Mouse (Mus musculus) brain, embryonic 14.5 days (tissue): ENCODE data around the gene Zdhhc22.

Experiments
- CTCF ChIP-seq: fragments of 200-500 bp; IDR thresholded peaks from 2 replicates; pipeline ENCODE4 v1.5.1; 2012; ENCODE audit warnings: inconsistent platforms, mild to moderate bottlenecking, moderate library complexity, borderline replicate concordance; ENCODE audit not compliant: insufficient read depth, insufficient read length; ENCODE audit errors: extremely low read depth
- POLR2A ChIP-seq: fragments of 200-500 bp; IDR thresholded peaks from 2 replicates; pipeline ENCODE4 v1.6.1; 2012; ENCODE audit warnings: mild to moderate bottlenecking, inconsistent platforms, borderline replicate concordance; ENCODE audit not compliant: poor library complexity, insufficient read depth, insufficient read length, severe bottlenecking; ENCODE audit errors: extremely low read depth

DNA sequence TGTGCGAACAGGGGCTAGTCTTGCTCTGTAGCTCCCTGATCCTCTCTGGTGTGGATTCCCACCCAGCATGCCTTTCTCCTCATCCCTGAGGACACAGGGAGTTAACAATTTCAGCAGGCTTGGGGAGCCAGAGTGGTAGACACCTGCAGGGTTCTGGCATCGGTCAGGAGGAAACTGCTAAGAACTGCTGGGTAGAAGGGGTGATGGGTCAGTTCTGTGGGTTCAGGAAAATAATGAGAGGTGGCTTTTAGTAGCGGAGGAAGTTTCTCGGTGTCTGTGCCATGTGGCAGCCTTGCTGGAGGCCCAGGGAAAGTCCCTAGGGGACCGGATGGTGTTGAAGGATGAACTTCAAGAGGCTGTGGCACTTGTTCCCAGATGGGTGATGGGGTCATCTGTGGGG lies 37.2 kb upstream of the Zdhhc22 start:
- no peak for TF ChIP-seq POLR2A
- no peak for TF ChIP-seq CTCF
